Mouse (Mus musculus): ENCODE measurements around the gene Slc30a3.
"Not testable (repeated sequence)": the region's sequence is repeated elsewhere in the genome, so short reads cannot be mapped to it uniquely, and the experiment has no call there.

Gene Slc30a3

DNA sequence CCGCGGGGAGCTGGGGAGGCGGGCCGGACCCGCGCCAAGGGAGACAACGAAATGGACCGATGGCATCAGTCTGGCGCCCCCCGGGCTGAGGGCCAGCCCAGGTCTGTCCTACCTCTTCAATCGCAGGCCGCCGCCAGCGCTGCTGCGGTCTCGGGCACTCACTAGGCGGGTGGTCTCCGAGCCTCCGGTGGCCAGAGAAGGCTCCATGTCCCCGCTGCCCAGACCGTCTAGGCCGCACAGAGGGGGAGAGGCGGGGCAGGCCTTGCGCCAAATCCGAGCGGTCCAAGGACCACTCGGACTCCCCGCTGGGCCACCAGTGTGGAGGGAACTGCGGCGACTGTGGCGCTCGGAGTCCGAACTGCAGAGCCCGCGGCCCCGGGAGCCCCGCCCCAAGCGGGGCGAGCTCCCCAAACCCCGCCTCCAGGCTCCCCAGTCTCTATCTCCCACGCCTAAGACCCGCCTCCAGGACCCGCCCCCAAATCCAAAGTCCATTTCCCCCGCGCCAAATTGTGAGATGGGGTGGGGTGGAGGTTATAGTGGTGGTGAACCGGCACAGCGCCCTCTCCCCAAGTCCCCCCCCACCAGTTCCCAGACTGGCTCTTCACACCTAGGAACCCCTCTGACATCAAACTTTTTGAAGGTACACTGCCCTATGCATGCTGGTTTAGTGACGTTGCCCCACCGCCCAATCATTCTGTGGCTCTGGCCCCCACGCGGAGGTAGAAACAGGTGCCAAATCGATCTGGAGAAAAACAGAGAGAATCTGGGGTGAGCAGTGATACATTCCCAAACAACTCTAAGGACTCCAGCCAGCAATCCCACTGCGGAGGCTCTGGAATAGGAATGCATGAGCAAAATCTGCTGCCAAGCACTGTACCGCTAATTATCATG is 14.6 kb downstream of the Slc30a3 start:
- DNase-seq = no peak

GRCm38 (mm10) chr5:31092231-31092975 is 15.6 kb downstream of the Slc30a3 start:
- DNase-seq = no peak

DNA sequence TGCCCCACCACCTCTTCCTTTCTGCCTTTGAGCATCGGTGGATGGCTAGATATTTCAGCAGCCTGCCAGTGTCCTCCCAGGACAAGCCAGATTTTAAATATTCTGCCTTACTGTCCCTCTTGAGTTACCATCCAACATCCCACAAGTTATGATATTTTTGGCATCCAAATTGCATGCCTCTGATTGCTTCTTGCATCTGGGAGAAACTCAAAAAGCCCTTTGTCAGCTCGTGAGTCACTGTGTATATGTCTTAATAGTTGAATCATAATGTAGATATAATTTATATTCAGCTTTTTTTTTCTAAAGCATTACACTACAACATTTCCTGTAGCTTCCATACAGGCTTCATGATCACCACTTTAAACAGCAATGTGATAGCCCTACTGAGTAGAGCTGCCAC is 20.9 kb downstream of the Slc30a3 start:
- DNase-seq = no peak

GRCm38 (mm10) chr5:31086606-31087005 is 21.4 kb downstream of the Slc30a3 start:
- no peak for DNase-seq

DNA sequence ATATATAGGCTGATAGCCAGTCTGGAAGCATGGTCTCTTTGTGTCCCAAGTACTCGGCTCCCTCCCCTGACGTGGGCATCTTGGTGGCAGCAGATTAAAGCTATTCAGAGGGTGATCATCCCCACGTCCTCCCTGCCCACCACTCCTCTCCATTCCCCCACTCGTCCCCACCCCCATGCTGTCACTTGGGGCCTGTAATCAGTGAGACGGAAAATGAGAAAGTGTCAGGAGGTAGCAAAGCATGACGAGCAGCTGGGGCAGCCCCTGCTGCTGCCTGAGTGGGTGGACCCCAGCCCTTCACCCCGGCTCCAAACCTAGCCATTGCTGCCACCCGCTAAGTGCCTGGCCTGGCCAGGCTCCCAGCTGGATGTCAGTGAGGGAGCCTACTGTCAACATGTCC is 24.1 kb downstream of the Slc30a3 start:
- no peak for DNase-seq

DNA sequence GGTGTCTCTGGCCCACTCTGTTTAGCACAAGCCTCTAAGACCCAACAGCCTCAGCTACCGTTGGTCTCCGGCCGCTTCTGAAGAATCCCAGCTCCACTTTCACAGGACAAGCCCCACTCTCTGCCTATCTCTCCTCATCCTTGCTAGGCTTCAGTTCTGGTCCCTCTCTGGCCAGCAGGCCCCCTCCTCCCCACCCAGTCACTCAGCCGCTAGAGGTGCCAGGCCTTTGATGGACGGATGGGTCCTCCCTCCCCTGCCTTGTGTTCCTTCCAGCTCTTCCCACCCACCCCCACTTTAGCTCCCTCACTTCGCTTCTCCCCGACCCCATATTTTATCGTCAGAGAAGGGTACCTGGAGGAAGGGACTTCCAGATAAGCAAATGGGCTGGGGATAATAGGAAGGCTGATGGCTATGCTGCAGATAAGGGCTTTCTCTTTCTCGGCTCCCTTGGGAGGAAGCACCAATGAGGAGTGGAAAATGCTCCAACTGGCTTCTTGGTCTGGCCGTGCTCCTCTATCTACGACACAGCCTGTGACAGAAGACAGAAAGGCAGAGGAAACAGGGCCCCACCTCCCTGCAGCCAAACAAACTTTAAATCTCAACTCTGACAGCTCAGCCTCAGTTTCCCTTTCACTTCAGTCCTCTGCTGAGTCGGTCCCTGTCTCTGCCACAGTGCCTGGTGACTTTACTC is 25.0 kb downstream of the Slc30a3 start:
- no peak for DNase-seq

DNA sequence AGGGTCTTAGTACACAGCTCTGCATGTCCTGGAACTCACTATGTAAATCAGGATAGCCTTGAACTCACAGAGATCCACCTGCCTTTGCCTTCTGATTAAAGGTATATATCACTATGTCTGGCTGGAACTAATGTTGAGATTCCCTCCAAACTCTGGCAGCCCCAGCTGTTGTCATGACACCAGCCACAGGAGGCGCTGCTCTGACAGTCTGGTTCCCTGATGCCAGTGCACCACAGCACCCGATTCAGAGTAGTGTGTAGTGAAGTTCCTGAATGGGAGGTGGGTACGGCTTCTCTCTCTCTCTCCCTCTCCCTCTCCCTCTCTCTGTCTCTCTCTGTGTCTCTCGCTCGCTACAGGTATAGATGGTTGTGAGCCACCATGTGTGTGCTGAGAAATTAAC is 25.7 kb downstream of the Slc30a3 start:
- no peak for DNase-seq

GRCm38 (mm10) chr5:31081386-31081785 is 26.7 kb downstream of the Slc30a3 start:
- no peak for DNase-seq

DNA sequence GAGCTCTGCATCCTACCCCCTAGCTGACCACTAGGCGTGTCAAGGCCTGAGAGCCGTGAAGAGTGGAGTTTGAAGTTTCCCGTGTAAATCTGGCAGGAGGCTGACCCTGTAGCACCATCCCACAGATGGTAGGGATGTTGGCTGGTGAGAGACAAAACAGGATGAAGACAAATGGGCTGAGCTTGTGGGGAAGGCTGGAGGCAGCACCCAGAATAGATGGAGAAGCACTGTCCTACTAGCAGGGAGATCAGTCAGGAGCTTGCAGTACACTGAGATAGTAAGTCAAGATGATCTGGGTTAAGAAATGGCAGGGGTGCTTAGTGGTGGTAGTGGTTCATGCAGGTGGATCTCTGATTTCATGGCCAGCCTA is 27.3 kb downstream of the Slc30a3 start:
- DNase-seq = no peak

- DNase-seq = no peak
Observed at GRCm38 (mm10) chr5:31080059-31080794, 27.8 kb downstream of the Slc30a3 start.

DNA sequence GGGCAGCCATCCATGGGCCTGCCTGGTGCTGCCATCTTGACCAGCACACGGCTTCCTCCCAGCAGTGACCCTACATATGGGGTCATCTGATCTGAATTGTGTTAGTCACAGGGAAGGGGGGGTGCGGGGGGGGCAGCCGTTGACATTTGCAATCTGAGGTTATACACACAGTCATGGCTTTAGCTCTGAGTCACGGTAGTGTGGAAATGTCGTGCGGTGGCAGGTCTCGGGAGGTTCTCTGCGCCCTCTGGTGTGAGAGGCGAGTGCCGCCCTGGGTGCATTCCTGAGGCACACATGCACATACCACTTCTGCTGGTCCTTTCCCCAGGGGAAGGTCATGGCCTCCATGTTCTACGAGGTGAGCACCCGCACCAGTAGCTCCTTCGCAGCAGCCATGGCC is 31.7 kb downstream of the Slc30a3 start:
- no peak for DNase-seq

DNA sequence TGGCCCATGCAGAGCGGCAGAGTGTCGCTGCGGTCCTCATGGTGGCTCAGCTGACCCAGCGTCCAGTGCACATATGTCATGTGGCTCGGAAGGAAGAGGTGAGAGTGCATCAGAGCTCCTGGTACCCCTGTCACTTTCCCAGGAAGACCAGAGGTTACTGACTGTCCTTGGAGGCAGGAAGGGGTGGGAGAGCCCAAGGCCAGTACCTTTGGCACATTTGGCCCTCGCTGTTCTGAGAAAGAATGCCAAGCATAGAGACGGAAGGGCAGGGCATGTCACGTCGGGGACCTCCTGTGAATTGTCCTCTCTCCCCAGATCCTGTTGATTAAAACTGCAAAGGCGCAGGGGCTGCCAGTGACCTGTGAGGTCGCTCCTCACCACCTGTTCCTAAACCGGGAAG is 34.9 kb downstream of the Slc30a3 start:
- no peak for DNase-seq

DNA sequence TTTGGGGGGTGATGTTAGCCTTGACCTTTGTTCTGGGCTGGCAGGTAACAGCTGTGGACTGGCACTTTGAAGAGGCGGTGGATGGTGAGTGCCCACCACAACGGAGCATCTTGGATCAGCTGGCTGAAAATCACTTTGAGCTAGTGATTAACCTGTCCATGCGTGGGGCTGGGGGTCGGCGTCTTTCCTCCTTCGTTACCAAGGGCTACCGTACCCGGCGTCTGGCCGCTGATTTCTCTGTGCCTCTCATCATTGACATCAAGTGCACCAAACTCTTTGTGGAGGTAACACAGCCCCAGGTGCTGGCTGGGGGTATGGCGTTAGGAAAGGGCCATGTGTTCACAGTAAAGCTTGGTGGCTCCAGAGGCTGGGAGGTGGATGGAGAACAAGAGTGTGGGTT is 36.2 kb downstream of the Slc30a3 start:
- DNase-seq = no peak

- no peak for DNase-seq
Observed at GRCm38 (mm10) chr5:31071059-31071458, 37.0 kb downstream of the Slc30a3 start.

DNA sequence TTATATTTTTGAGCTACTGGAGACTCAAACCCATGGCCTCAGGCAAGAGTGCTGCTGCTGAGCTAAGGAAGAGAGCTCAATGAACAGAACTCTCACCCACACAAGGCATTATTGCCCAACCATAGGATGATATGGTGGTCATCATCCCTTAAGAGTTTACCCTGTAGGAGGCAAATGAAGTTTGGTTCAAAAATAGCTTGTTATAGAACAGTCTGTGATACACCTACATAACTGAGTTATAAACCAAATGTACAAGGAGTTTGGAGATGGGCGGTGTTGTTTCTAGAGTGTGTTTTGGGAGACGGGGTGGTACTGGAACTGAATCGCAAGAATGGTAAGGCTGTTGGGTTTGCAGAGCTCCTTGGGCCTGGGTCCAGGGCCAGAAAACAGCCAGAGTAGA is 38.2 kb downstream of the Slc30a3 start:
- no peak for DNase-seq

- no peak for DNase-seq
Observed at GRCm38 (mm10) chr5:31055216-31056140, 52.6 kb downstream of the Slc30a3 start.

- DNase-seq = peak; percentile 93
Observed at GRCm38 (mm10) chr5:31054261-31055215, 53.5 kb downstream of the Slc30a3 start, which contains the start of gene Cad. Gene Cad (plus strand): TSS chr5:31054780.

- not testable (repeated sequence) for DNase-seq
Observed at GRCm38 (mm10) chr5:31053728-31054127, 54.3 kb downstream of the Slc30a3 start.

DNA sequence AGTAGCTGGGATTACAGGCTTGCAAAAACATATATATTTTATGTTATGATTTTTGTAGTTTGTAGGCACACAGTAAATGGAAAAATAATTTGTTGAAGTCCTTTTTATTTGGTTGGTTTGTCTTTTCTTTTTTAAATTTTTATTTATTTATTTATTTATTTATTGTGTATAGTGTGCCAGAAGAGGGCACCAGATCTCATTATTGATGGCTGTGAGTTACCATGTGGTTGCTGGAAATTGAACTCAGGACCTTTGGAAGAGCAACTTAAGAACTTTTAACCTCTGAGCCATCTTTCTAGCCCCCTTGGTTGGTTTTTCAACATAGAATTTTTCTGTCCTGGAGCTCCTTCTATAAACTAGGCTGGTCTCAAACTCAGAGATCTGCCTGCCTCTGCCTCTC is 57.6 kb downstream of the Slc30a3 start:
- no peak for DNase-seq
